Mouse (Mus musculus): ENCODE measurements around the gene Dlgap4.

Dlgap4 gene

DNA sequence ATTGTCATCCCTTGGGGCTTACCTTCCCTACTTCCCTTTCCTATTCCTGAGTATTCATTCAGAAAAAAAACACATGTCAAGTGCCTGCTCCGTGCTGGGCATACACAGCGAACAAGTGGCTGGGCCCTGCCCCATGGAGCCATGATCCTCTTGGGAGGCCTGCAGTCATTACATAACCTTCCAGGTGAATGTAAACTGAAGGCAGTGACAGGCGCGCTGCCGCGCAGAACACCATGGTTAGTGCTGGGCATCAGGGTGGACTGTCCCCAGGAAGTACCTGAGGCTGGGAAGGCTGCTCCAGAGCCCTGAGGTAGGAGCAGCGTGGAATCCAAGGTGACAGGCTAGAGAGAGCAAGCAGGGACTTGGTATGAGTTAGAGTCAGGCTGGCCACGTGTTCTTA is 7.4 kb downstream of the Dlgap4 start:
- DNase-seq: no peak

DNA sequence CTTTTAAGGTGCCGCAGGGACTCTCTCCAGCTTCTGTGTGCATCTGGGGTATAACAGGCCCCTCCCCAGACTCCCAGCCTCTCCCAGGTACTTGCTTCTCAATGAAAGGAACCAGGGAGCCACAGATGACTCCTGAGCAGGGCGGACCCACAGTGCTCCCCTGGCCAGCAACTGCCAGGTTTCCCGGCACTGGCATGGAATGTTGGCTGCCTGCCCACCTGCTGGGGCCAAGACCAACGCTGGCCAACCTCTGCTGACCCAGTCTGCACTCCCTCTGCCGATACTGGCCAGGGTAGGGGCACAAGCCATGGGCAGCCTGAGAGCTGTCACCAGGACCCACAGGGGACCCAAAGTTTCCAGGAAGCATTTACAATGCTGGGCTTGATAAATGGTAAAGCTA is 7.9 kb downstream of the Dlgap4 start:
- DNase-seq: peak; percentile 74 to 78

- DNase-seq: no peak
These were observed 8.7 kb downstream of the Dlgap4 start for GRCm38 (mm10) chr2:156622192-156622591.

GRCm38 (mm10) chr2:156623246-156623645 is 9.7 kb downstream of the Dlgap4 start:
- no peak for DNase-seq

DNA sequence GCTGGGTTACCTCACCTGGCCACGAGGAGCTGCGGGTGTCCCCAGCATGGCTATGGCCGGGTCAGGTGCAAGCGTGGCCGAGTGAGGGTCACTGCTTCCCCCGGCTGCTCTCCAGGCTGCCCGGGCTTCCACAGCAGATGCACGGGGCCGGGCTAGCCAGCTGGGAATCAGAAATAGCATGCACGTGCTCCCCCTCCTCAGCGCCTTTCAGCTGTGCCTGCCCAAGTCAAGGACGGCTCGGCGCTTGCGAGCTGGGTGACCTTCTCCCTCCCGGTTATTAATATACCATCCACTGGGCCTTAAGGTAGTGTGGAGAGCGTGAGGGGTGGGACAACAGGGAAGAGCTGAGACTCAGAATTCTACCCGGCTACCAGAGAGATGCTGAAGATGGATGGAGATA is 11.8 kb downstream of the Dlgap4 start:
- no peak for DNase-seq

DNA sequence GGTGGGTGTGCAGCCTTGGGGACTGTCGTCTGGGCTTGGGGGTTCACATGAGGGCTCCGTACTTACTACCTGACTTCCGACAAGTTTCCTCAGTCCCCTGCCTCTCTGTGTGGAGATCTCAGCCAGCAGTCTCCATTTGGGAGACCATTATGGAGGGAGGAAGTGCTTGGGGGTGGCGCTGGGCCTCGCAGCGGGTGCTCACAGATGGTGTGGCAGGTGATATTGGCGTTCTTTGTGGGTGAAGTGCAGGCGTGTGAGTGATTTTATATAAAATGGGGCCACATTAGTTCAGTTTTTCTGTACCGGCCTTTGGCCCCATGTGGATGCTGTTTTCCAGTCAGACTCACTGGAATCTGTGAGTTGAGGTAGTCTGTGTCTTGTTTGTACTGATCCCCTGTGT is 12.6 kb downstream of the Dlgap4 start:
- DNase-seq: no peak

DNA sequence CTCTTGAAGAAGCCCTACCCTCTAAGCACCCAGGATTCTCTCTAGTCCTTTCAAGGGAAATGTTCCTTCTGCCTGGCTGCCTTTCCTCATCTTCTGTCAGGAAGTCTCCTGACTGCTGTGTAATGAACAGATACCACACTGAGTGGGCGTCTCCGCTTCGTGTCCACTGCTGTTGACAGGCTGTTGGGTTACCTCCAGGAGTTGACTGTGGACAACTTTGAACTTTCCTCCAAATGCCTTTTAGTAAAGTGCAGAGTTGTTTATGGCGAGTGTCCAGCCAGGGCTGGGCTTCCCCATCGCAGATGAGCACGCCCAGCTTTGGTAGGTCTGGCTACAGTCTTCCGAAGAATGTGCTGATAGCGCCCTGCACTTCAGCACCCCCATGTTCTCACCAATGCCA is 13.0 kb downstream of the Dlgap4 start:
- no peak for DNase-seq

- DNase-seq: no peak
These were observed 14.4 kb downstream of the Dlgap4 start for GRCm38 (mm10) chr2:156627917-156628316.

DNA sequence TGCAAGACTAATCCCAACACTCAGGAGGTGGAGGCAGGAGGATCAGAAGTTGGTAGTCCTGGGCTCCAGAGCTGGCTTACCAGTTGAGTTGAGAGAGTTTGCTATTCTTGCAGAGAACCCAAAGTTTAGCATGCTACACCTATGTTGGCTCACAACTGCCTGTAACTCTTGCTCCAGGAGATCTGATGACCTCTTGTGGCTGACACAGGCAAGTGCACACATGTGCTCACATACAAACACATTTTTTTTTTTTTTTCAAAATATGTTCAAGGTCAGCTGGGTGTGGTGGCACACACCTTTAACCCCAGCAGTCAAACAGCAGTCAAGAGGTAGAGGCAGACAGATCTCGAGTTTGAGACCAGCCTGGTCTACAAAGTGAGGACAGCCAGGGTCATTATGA is 16.8 kb downstream of the Dlgap4 start:
- no peak for DNase-seq

DNA sequence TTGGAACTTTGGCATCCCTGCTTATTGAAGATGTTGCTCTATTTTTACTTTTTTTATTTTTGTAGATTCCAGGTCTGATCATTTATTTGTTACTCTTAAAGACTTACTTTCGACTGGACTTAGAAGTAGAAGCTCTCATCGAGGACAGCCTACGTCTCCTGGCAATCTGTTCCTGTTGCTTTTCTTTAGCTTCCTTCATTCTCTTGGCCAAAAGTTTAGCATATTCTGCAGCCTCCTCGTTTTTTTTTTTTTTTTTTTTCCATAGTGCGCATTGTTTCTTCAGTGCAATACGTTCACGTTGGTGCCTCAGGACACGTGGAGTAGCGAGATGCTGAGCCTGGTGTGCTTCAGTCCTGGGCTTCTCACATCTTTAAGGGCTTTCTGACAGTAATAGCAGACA is 19.2 kb downstream of the Dlgap4 start:
- DNase-seq: no peak

GRCm38 (mm10) chr2:156635091-156635490 is 21.6 kb downstream of the Dlgap4 start:
- no peak for DNase-seq

- DNase-seq: no peak
These were observed 27.6 kb downstream of the Dlgap4 start for GRCm38 (mm10) chr2:156641141-156641540.

DNA sequence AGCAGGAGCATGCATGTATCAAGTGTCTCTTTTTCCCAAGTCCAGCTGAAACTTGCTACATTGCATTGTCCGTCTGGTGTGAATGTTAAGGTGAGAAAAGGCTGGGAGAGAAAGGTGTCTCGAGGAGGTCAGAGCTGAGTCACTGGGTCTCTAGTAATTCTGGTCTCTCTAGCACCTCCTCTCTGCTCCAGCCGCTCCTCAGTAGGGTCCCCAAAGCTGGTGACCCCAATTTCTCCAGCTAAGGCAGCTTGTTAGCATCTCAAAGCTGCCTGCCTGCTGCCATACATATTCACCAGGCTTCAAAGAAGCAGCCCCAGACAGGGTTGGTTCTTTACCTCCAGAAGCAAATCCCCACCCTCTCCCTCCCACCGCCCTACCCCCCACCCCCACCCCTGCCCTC is 29.4 kb downstream of the Dlgap4 start:
- DNase-seq: peak in 1 of 2 experiments; percentile 1

DNA sequence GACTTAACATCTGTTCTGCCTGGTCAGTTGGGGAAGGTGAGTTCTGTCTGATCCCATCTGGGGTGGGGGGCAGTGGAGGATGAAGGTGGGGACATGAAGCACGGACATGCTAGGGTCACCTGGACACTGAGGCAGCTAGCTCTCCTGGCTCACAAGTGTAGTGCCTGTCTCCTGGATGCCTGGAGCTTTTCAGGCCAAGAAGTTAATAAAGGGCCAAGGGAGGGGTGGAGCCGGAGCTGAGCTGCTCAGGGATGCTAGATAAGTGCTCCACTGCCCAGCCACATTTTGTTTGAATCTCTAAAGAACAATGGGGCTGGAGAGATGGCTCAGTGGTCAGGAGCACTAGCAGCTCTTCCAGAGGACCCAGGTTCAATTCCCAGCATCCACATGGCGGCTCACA is 29.9 kb downstream of the Dlgap4 start:
- DNase-seq: no peak

DNA sequence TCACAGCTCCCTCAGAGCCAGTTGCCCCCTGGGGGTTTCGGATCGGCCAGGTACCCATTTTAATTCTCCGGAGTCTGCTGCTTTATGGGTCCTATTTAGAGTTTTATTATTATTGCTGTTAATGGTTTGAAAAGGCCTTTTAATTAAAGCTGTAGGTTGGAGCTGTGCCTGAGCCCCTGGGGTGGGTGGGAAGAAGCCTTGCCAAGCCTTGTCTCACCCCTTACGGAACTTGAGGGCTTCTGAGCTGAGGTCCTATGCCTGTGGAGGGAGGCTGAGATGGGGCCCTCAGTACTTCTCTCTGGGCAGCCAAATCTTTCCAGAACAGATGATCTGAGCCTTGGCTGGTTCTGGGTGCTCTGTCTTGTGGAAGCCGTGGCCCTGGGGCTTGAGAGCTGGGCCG is 31.6 kb downstream of the Dlgap4 start:
- peak; percentile 50 to 54 for DNase-seq

DNA sequence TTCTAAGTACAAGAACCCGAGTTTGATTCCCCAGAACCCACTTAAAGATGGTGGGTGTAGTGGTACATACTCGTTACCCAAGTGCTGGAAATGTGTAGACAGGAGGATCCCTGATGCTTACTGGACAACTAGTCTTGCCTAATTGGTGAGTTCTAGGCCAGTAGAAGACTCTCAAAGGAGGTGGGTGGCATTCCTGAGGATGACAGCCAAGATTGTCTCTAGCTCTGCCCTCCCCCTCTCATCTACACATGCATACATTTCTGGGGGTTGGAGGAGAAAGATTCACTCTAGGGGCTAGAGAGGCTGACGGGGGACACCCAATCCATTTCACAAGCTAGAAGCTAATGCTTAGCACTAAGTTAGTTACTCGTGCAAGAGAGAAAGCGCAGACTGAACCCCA is 33.4 kb downstream of the Dlgap4 start:
- no peak for DNase-seq

- DNase-seq: peak in 1 of 2 experiments; percentile 6
These were observed 34.5 kb downstream of the Dlgap4 start for GRCm38 (mm10) chr2:156648042-156648441.

GRCm38 (mm10) chr2:156649450-156649849 is 35.9 kb downstream of the Dlgap4 start:
- peak in 1 of 2 experiments; percentile 3 for DNase-seq

GRCm38 (mm10) chr2:156651019-156651418 is 37.5 kb downstream of the Dlgap4 start:
- peak; percentile 54 to 56 for DNase-seq

DNA sequence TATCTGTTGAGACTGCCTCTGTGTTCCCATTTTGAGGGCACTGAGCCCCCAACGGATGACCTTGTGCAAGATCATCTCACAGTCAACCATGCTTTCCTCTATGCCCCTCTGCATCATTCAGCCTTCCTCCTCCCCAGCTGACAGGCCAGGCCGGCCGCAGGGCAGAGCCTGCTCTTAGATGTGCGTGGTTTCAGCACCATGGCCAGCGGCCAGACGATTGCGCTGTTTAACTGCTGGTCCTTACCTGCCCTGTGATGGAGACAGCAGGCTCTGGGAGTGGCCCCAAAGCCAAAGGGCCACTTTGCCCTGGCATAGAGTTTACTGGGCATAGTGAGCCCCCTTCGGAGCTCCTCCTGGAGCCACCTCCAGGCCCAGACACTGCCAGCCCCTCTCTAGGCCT is 39.3 kb downstream of the Dlgap4 start:
- no peak for DNase-seq

- peak; percentile 38 to 60 for DNase-seq
These were observed 40.6 kb downstream of the Dlgap4 start for GRCm38 (mm10) chr2:156654148-156654547.

- DNase-seq: no peak
These were observed 42.1 kb downstream of the Dlgap4 start for GRCm38 (mm10) chr2:156655626-156656025.

DNA sequence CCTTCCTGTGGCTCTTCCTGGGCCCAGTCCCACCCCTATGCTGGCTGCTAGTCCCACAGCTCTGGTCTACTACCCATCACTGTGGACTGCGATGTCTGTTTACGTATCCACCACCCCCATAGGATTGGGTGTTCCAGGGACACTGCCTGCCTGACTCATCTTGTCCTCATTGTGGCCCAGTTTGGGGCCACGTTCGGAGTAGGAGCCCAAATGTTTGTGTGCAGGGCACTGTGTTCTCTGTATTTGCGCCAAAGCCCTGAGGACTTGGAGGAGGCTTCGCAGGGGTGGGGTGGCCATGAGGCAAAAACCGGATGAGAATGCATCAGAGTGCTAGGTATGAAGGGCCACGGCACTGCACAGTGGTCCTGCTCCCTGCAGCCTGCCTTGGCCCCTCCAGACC is 44.0 kb downstream of the Dlgap4 start:
- DNase-seq: no peak

GRCm38 (mm10) chr2:156658221-156658620 is 44.7 kb downstream of the Dlgap4 start:
- DNase-seq: no peak

DNA sequence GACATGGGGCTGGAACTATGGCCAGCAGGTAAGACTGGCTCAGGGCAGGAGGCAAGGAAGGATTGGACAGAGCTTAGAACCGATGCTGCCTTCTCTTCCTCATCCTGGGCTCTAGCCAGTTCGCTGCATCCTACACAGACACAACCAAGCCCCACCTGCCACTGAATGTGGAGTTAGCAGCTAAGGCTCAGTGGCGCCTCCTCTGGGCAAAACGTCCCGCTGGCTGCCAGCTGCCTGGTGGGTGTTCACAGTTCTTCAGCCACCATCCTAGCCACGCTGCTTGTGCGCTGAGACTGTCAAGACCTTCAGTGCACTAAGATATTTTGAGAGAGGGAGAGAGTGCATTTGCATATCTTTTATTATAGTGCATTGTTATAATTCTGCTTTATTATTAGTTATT is 45.2 kb downstream of the Dlgap4 start:
- peak; percentile 65 to 75 for DNase-seq

GRCm38 (mm10) chr2:156659981-156660380 is 46.5 kb downstream of the Dlgap4 start:
- DNase-seq: no peak
